Mouse (Mus musculus): ENCODE results near the gene Hecw2.

Hecw2 gene

GRCm38 (mm10) chr1:54194954-54195305 is at the start of gene Hecw2:
Hecw2 (minus strand) TSS chr1:54195168.
- DNase-seq, result peak; percentile 15

- DNase-seq, result no peak
Observed at GRCm38 (mm10) chr1:54242722-54243121, 47.8 kb upstream of the Hecw2 start.

- no peak for DNase-seq
Observed at GRCm38 (mm10) chr1:54220273-54220672, 25.3 kb upstream of the Hecw2 start.

GRCm38 (mm10) chr1:54194183-54194953 is 600 bp downstream of the Hecw2 start:
- peak; percentile 21 for DNase-seq

GRCm38 (mm10) chr1:54193191-54193770 is 1.7 kb downstream of the Hecw2 start:
- no peak for DNase-seq

GRCm38 (mm10) chr1:54187579-54187978 is 7.4 kb downstream of the Hecw2 start:
- no peak for DNase-seq

- no peak for DNase-seq
Observed at GRCm38 (mm10) chr1:54186347-54186746, 8.6 kb downstream of the Hecw2 start.

GRCm38 (mm10) chr1:54180663-54181062 is 14.3 kb downstream of the Hecw2 start:
- no peak for DNase-seq

- no peak for DNase-seq
Observed at GRCm38 (mm10) chr1:54179179-54179578, 15.8 kb downstream of the Hecw2 start.

GRCm38 (mm10) chr1:54176592-54176991 is 18.4 kb downstream of the Hecw2 start:
- no peak for DNase-seq

GRCm38 (mm10) chr1:54168014-54168413 is 27.0 kb downstream of the Hecw2 start:
- no peak for DNase-seq

- no peak for DNase-seq
Observed at GRCm38 (mm10) chr1:54159531-54159930, 35.4 kb downstream of the Hecw2 start.

GRCm38 (mm10) chr1:54153216-54153786 is 41.7 kb downstream of the Hecw2 start:
- DNase-seq, result no peak

- no peak for DNase-seq
Observed at GRCm38 (mm10) chr1:54145106-54145505, 49.9 kb downstream of the Hecw2 start.

- no peak for DNase-seq
Observed at GRCm38 (mm10) chr1:54133802-54134436, 61.0 kb downstream of the Hecw2 start.

GRCm38 (mm10) chr1:54128714-54129431 is 66.1 kb downstream of the Hecw2 start:
- no peak for DNase-seq

- no peak for DNase-seq
Observed at GRCm38 (mm10) chr1:54126991-54127742, 67.8 kb downstream of the Hecw2 start.

- no peak for DNase-seq
Observed at GRCm38 (mm10) chr1:54122551-54122950, 72.4 kb downstream of the Hecw2 start.

- no peak for DNase-seq
Observed at GRCm38 (mm10) chr1:54121071-54121730, 73.8 kb downstream of the Hecw2 start.

GRCm38 (mm10) chr1:54119638-54120320 is 75.2 kb downstream of the Hecw2 start:
- DNase-seq, result no peak

- DNase-seq, result no peak
Observed at GRCm38 (mm10) chr1:54118342-54118973, 76.5 kb downstream of the Hecw2 start.
